Comparison of ENCODE assay signal across 20 mouse cellular contexts in genomic region chr10:56385195-56386109, GRCm38 (mm10). TPM values are rescaled to one million over a fixed set of nuclear protein-coding genes. Genes with fewer than 3 reads are reported as not detected.
DNase-seq lines count a peak whose midpoint lies in the region; ATAC-seq lines count a peak whose summit lies in the region.
"Had no signal": no experiment of that assay in that cellular context is flagged by ENCODE, and none has a peak within 500 bp of the region (broad histone marks: within the 10 kb centered on the region; RNA-seq: fewer than 3 reads in every experiment).

No protein-coding gene starts in this region.

- no peak for DNase-seq in embryonic facial prominence, embryonic 10.5 days (ENCODE audit: low spot score)
- no peak for DNase-seq in heart, embryonic 10.5 days (ENCODE audit: low spot score)
- DNase-seq in limb, embryonic 10.5 days (ENCODE audit: low spot score) = no peak
- DNase-seq in right cerebral cortex, adult 18-20 months = no peak
- DNase-seq: adrenal gland, adult 2 months; cerebellum, adult 9-11 months; kidney, adult 2 months; kidney, postnatal 10 days; liver; lung, postnatal 10 days; right cerebral cortex, postnatal 14 days had no signal

- no peak overlapping the region for H3K4me3 ChIP-seq in embryonic facial prominence, embryonic 15.5 days (replicated peaks)
- H3K4me3 ChIP-seq in embryonic facial prominence, embryonic 10.5 days = no peak overlapping the region
- no peak overlapping the region for H3K4me3 ChIP-seq in heart, embryonic 12.5 days
- no peak overlapping the region for H3K4me3 ChIP-seq in heart, embryonic 10.5 days
- H3K4me3 ChIP-seq in limb, embryonic 15.5 days = no peak overlapping the region
- no peak overlapping the region for H3K4me3 ChIP-seq in limb, embryonic 10.5 days
- H3K4me3 ChIP-seq in forebrain, embryonic 15.5 days = no peak overlapping the region
- H3K4me3 ChIP-seq: embryonic facial prominence, embryonic 12.5 days; hindbrain, embryonic 12.5 days; neural tube, embryonic 13.5 days; stomach, embryonic 15.5 days had no signal

- peak overlapping the region; percentile 51 for H3K27ac ChIP-seq in embryonic facial prominence, embryonic 15.5 days (replicated peaks)
- H3K27ac ChIP-seq in embryonic facial prominence, embryonic 10.5 days (replicated peaks) = no peak overlapping the region
- peak overlapping the region; percentile 35; the same call in 1 of the 2 replicates for H3K27ac ChIP-seq in heart, embryonic 12.5 days (ENCODE audit: poor library complexity, severe bottlenecking)
- no peak overlapping the region for H3K27ac ChIP-seq in heart, embryonic 10.5 days
- H3K27ac ChIP-seq in limb, embryonic 15.5 days = 0 out of 2 replicates have a peak overlapping the region, but pooled peaks have one; percentile 9
- no peak overlapping the region for H3K27ac ChIP-seq in limb, embryonic 10.5 days
- H3K27ac ChIP-seq in forebrain, embryonic 15.5 days (replicated peaks) = no peak overlapping the region
- H3K27ac ChIP-seq: embryonic facial prominence, embryonic 12.5 days; hindbrain, embryonic 12.5 days; neural tube, embryonic 13.5 days; stomach, embryonic 15.5 days had no signal

- WGBS in embryonic facial prominence, embryonic 15.5 days = 62% methylated on average over 13 of the region's 13 CpGs
- 84% methylated on average over 13 of the region's 13 CpGs for WGBS in embryonic facial prominence, embryonic 10.5 days
- WGBS in heart, embryonic 12.5 days = 58% methylated on average over 13 of the region's 13 CpGs
- 70% methylated on average over 13 of the region's 13 CpGs for WGBS in heart, embryonic 10.5 days
- 72% methylated on average over 13 of the region's 13 CpGs for WGBS in limb, embryonic 15.5 days
- WGBS in limb, embryonic 10.5 days = 86% methylated on average over 13 of the region's 13 CpGs
- WGBS in forebrain, embryonic 15.5 days = 42% methylated on average over 13 of the region's 13 CpGs

- H3K4me2 ChIP-seq in embryonic facial prominence, embryonic 15.5 days (replicated peaks) = no peak overlapping the region
- H3K4me2 ChIP-seq in heart, embryonic 12.5 days = peak overlapping the region; percentile 14
- no peak overlapping the region for H3K4me2 ChIP-seq in limb, embryonic 15.5 days
- H3K4me2 ChIP-seq in forebrain, embryonic 15.5 days (replicated peaks) = no peak overlapping the region
- H3K4me2 ChIP-seq: embryonic facial prominence, embryonic 12.5 days; hindbrain, embryonic 12.5 days; neural tube, embryonic 13.5 days; stomach, embryonic 15.5 days had no signal

- no peak overlapping the region for H3K9ac ChIP-seq in embryonic facial prominence, embryonic 15.5 days
- H3K9ac ChIP-seq in heart, embryonic 12.5 days = peak overlapping the region; percentile 46
- H3K9ac ChIP-seq in limb, embryonic 15.5 days = no peak overlapping the region
- H3K9ac ChIP-seq in forebrain, embryonic 15.5 days (replicated peaks) = no peak overlapping the region
- H3K9ac ChIP-seq: embryonic facial prominence, embryonic 12.5 days; hindbrain, embryonic 12.5 days; neural tube, embryonic 13.5 days; stomach, embryonic 15.5 days had no signal

- no peaks in the 10 kb centered on the region for H3K27me3 ChIP-seq in embryonic facial prominence, embryonic 15.5 days
- H3K27me3 ChIP-seq in embryonic facial prominence, embryonic 10.5 days (replicated peaks; ENCODE audit: low read depth, poor library complexity, severe bottlenecking) = no peaks in the 10 kb centered on the region
- H3K27me3 ChIP-seq in heart, embryonic 12.5 days (replicated peaks) = no peaks in the 10 kb centered on the region
- no peaks in the 10 kb centered on the region for H3K27me3 ChIP-seq in heart, embryonic 10.5 days (ENCODE audit: insufficient read depth, poor library complexity, severe bottlenecking)
- no peaks in the 10 kb centered on the region for H3K27me3 ChIP-seq in limb, embryonic 15.5 days
- no peaks in the 10 kb centered on the region for H3K27me3 ChIP-seq in limb, embryonic 10.5 days (ENCODE audit: low read depth, poor library complexity, severe bottlenecking)
- no peaks in the 10 kb centered on the region for H3K27me3 ChIP-seq in forebrain, embryonic 15.5 days
- H3K27me3 ChIP-seq: embryonic facial prominence, embryonic 12.5 days; hindbrain, embryonic 12.5 days; neural tube, embryonic 13.5 days; stomach, embryonic 15.5 days had no signal

- peaks cover 40% of the 10 kb centered on the region for H3K36me3 ChIP-seq in embryonic facial prominence, embryonic 15.5 days
- H3K36me3 ChIP-seq in embryonic facial prominence, embryonic 10.5 days (replicated peaks) = peaks cover 92% of the 10 kb centered on the region
- H3K36me3 ChIP-seq in heart, embryonic 12.5 days = peaks cover 54% of the 10 kb centered on the region
- H3K36me3 ChIP-seq in heart, embryonic 10.5 days = peaks cover 52% of the 10 kb centered on the region
- H3K36me3 ChIP-seq in limb, embryonic 15.5 days = peaks cover 33% of the 10 kb centered on the region
- peaks cover 89% of the 10 kb centered on the region for H3K36me3 ChIP-seq in limb, embryonic 10.5 days
- H3K36me3 ChIP-seq in forebrain, embryonic 15.5 days = 0 out of 2 replicates have a peak, but pooled peaks cover 5% of the 10 kb centered on the region

- no peaks in the 10 kb centered on the region for H3K9me3 ChIP-seq in embryonic facial prominence, embryonic 15.5 days (replicated peaks)
- no peaks in the 10 kb centered on the region for H3K9me3 ChIP-seq in embryonic facial prominence, embryonic 10.5 days
- no peaks in the 10 kb centered on the region for H3K9me3 ChIP-seq in heart, embryonic 12.5 days (replicated peaks)
- no peaks in the 10 kb centered on the region for H3K9me3 ChIP-seq in heart, embryonic 10.5 days
- no peaks in the 10 kb centered on the region for H3K9me3 ChIP-seq in limb, embryonic 15.5 days
- no peaks in the 10 kb centered on the region for H3K9me3 ChIP-seq in limb, embryonic 10.5 days (replicated peaks)
- H3K9me3 ChIP-seq in forebrain, embryonic 15.5 days = no peaks in the 10 kb centered on the region
- H3K9me3 ChIP-seq: embryonic facial prominence, embryonic 12.5 days; hindbrain, embryonic 12.5 days; neural tube, embryonic 13.5 days; stomach, embryonic 15.5 days had no signal

- peaks cover 9% of the 10 kb centered on the region; the same call in 1 of the 2 replicates for H3K4me1 ChIP-seq in embryonic facial prominence, embryonic 15.5 days
- peaks cover 10% of the 10 kb centered on the region for H3K4me1 ChIP-seq in embryonic facial prominence, embryonic 10.5 days
- H3K4me1 ChIP-seq in heart, embryonic 12.5 days (replicated peaks) = peaks cover 22% of the 10 kb centered on the region; the same call in 1 of the 2 replicates
- peaks cover 5% of the 10 kb centered on the region; the same call in 1 of the 2 replicates for H3K4me1 ChIP-seq in heart, embryonic 10.5 days
- H3K4me1 ChIP-seq in limb, embryonic 15.5 days = peaks cover 3% of the 10 kb centered on the region; the same call in 1 of the 2 replicates
- H3K4me1 ChIP-seq in limb, embryonic 10.5 days = 0 out of 2 replicates have a peak, but pooled peaks cover 2% of the 10 kb centered on the region
- peaks cover 5% of the 10 kb centered on the region for H3K4me1 ChIP-seq in forebrain, embryonic 15.5 days
- H3K4me1 ChIP-seq: hindbrain, embryonic 12.5 days; stomach, embryonic 15.5 days had no signal

- ATAC-seq in embryonic facial prominence, embryonic 15.5 days (ENCODE audit: insufficient number of reproducible peaks, low FRiP score, low TSS enrichment, low read depth) = no peak
- no peak for ATAC-seq in heart, embryonic 12.5 days (ENCODE audit: insufficient number of reproducible peaks, low FRiP score)
- ATAC-seq in limb, embryonic 15.5 days (ENCODE audit: insufficient number of reproducible peaks, low FRiP score, low TSS enrichment, low read depth) = no peak
- ATAC-seq in forebrain, embryonic 15.5 days (replicated peaks) = peak; percentile 64
- ATAC-seq: inflammation-experienced regulatory T-cells, adult 6 months had no signal

RNA-seq across cellular contexts. Expression of gene Gja1, which starts 8.3 kb away (rescaled TPM):
- polyA plus RNA-seq in embryonic facial prominence, embryonic 15.5 days (2015; fragmentation: Nextera tagmentation; extraction: Ambion mirVana) = 339 and 357 TPM in 2 replicates
- 253 and 259 TPM in 2 replicates for polyA plus RNA-seq in embryonic facial prominence, embryonic 10.5 days (2016; fragmentation: Nextera tagmentation; extraction: Ambion mirVana)
- polyA plus RNA-seq in heart, embryonic 12.5 days (2016; fragmentation: Nextera tagmentation; extraction: Ambion mirVana) = 334 and 349 TPM in 2 replicates
- 141 and 251 TPM in 2 replicates for polyA plus RNA-seq in heart, embryonic 10.5 days (2016; fragmentation: Nextera tagmentation; extraction: Ambion mirVana)
- 435 and 448 TPM in 2 replicates for polyA plus RNA-seq in limb, embryonic 15.5 days (2015; fragmentation: Nextera tagmentation; extraction: Ambion mirVana)
- 203 and 246 TPM in 2 replicates for polyA plus RNA-seq in limb, embryonic 10.5 days (2016; fragmentation: Nextera tagmentation; extraction: Ambion mirVana)
- 71.5 and 77.7 TPM in 2 replicates for polyA plus RNA-seq in forebrain, embryonic 15.5 days (2015; fragmentation: Nextera tagmentation; extraction: Ambion mirVana)

Comparison
In these comparisons a context has a peak if more than half of its experiments do, and no peak if none do; other contexts are left out.
1. H3K27ac ChIP-seq: peak in embryonic facial prominence, embryonic 15.5 days (single experiment), heart, embryonic 12.5 days (single experiment) and limb, embryonic 15.5 days (single experiment); none in embryonic facial prominence, embryonic 10.5 days (single experiment), heart, embryonic 10.5 days (single experiment), limb, embryonic 10.5 days (single experiment) and forebrain, embryonic 15.5 days (single experiment).